Mouse (Mus musculus) c-Kit-positive CD71-positive TER-119-negative erythroid progenitor cells, embryonic 14.5 days (primary cell): ENCODE measurements around the gene Dpysl4.

Experiments used
- DNase-seq: peaks from one replicate; pipeline ENCODE4 v3.0.0-alpha.2; 2013; ENCODE audit warnings: low read depth

The Dpysl4 gene

DNA sequence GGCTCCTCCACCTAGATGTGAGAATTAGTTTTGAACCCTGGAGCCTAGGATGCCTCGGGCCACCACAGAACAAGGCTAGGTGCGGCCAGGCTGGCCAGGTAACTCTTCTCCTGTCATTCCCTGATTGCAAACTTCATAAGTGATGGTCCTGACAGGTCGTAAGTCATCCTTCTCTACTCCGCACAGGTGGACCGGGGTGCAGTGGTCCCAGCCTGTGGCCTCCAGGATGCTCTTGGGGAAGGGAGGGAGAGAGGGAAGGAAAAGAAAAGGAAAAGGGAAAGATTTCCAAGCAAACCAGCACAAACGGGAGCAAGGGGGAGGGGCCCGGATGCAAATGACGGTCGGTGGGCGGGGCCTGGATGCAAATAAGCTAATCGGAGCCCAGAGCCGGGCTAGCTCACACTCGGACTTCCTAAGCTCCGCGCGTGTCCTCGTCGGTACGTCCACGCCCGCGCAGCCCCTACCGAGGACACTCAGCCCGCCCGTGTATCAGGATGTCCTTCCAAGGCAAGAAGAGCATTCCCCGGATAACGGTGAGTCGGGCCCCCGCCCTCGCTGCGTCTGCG, at the start of gene Dpysl4:
TSS of gene Dpysl4 (plus strand) at position 373 of the 566 bp plus-strand sequence.
- DNase-seq, result no peak

GRCm38 (mm10) chr7:139063406-139063805, 22.4 kb upstream of the Dpysl4 start:
- no peak for DNase-seq

DNA sequence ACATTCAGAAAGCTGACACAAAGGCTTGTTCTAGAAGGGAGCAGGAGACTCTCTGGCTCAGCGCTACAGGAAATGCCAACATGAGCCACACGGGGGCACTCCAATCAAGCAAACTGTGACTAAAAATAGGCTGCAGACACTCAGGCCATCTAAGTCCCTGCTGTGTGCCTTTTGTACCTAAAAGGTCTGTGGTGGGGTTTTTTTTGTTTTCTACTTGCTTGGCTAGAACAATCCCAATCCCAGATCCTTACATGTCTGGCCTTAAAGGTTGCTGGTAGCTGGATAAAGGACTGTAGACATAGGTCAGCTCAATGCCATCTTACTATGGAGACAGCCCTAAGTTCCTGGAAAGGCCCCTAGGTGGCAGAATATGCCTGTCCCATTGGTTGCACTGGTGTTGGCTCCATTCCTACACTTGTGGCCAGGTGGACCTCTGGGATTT, 17.6 kb upstream of the Dpysl4 start:
- no peak for DNase-seq

- DNase-seq, result no peak
Measured at GRCm38 (mm10) chr7:139074189-139074588, 11.6 kb upstream of the Dpysl4 start.

GRCm38 (mm10) chr7:139075054-139075794, 10.6 kb upstream of the Dpysl4 start:
- no peak for DNase-seq

GRCm38 (mm10) chr7:139077283-139077682, 8.5 kb upstream of the Dpysl4 start:
- no peak for DNase-seq

DNA sequence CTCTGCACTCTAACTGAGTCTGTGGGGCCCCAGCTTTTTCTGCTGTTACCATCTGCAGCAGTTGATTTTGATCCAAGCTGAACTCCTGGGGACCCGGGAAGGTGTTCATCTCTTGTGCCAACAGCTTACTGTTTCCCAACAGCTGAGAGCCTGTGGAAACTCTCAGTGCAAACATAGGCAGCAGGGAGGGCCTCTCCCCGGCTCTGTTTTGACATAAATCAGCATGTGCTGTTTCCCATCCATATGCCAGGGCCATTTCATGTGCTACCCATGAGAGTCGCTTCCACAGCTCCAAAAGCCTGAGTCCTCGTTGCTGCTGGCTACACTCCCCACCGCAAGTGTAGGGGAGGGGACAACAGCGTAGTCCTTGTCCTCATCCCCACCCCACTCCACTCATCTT, 7.6 kb upstream of the Dpysl4 start:
- no peak for DNase-seq

GRCm38 (mm10) chr7:139079141-139079540, 6.7 kb upstream of the Dpysl4 start:
- DNase-seq, result no peak

DNA sequence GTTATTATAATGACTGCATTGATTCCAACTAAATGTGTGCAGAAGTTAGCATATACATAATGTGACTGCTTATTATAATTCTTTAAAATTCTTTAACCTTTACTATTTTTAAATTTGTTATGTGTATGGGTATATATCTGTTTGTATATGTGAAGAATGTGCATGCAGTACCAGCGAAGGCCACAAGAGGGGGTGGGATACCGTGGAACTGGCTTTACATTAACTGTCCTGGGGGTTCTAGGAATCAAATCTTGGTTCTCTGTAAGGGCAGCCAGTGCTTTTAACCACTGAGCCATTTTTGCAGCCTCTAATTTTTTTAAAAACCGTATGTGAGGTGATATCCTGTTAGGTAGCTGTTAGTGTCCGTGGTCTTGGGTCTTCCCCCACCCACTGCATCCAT, 5.1 kb upstream of the Dpysl4 start:
- no peak for DNase-seq

DNA sequence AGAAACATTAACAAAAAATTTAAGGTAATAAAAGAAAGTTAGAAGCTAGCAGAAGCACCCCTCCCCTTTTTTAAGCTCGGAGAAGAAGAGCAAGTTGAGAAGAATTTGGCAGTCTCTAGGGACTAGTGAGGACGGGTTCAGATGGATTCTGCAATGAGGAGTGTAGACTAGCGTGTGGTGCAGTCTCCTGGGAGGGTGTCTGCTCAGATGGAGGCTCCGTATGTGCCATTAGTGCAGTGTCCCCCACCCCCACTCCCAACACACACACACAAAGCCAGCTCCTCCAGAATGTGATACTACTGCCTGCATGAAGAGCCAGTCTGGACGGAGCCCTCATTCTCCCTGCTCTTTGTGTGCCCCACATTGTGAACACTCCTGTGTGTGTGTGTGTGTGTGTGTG, 4.6 kb upstream of the Dpysl4 start:
- DNase-seq, result no peak

DNA sequence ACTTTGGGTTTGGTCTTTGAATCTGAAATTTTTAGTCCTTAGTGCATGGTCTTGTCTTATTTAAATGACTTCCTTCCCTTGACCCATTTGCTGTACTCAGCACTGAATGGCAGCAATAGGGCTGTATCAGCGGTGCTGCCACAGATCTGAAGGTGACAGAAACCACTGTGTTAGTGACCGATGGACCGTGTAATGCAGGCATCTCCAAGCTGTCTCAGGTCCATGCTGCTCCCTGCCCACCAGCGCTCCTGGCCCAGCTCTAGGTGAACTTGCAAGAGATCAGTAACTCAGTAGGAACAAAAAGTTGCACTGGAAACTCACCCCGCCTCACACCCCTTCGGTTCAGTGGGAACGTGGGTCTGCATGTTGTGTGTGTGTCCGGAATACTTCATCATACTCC, 3.5 kb upstream of the Dpysl4 start:
- DNase-seq, result no peak

GRCm38 (mm10) chr7:139084316-139084715, 1.5 kb upstream of the Dpysl4 start:
- DNase-seq, result no peak

DNA sequence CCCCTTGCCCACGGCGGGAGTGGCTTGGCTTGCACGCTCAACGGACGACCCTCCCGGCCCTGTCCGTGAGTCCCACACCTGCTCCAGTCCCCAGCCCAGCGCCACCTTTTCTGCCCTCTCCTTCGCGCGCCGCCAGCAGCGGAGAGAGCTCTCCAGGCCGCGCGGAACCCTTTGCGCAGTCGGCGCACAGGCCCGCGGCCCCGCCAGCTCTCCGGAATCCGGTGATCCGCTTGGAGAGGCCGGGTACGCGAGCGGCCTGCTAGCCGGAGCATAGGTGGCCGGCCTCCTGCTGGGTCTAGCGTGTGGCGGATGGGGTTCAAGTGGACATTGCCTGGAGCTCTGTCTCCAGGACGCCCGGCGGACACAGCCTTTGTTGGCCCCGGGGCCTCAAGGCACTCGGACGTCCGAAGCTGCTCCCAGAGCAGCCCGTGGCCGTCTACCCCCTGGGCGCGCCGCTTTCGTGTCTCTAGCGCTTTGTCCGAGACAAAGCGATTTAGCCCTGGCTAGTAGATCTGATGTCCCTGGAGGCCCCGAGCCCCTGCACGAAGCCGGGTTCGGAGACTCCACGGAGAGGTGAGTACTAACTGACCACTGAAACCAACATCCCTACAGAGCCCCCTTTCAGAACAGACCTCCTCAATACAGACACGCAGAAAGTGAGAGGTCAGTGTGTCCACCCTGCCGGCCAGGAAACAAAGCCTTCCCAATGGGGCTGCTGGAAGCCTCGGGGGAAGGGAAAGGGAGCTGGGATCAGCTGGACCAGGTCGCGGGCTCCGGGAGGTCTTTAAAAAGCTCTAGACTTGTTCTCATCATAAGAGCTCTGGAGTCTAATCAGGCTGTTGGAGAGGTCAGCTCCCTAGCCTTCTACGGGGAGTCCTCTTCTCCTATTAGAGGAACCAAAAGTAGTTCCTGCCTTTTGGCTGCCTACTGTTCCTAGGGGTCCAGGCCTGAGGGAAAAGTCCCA, 676 bp downstream of the Dpysl4 start:
- DNase-seq, result no peak

DNA sequence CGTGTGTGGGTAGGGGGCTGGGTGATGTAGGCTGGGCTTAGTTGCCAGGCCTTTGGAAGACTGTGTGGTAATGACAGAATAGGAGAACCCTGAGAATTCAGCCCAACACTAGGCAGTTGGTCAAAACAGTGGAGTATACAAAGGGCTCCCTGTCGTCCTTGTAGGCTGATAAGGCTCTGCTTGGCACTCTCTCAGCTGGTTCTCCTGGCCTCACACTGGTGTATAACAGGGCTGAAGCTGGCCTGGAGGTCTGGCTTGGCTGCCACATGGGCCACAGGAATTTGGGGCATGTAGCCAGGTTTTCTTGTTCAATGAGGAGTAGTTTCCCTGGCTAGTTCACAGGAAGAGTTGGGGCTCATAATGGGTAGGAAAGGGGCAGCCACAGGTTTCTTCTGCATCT, 2.0 kb downstream of the Dpysl4 start:
- no peak for DNase-seq

DNA sequence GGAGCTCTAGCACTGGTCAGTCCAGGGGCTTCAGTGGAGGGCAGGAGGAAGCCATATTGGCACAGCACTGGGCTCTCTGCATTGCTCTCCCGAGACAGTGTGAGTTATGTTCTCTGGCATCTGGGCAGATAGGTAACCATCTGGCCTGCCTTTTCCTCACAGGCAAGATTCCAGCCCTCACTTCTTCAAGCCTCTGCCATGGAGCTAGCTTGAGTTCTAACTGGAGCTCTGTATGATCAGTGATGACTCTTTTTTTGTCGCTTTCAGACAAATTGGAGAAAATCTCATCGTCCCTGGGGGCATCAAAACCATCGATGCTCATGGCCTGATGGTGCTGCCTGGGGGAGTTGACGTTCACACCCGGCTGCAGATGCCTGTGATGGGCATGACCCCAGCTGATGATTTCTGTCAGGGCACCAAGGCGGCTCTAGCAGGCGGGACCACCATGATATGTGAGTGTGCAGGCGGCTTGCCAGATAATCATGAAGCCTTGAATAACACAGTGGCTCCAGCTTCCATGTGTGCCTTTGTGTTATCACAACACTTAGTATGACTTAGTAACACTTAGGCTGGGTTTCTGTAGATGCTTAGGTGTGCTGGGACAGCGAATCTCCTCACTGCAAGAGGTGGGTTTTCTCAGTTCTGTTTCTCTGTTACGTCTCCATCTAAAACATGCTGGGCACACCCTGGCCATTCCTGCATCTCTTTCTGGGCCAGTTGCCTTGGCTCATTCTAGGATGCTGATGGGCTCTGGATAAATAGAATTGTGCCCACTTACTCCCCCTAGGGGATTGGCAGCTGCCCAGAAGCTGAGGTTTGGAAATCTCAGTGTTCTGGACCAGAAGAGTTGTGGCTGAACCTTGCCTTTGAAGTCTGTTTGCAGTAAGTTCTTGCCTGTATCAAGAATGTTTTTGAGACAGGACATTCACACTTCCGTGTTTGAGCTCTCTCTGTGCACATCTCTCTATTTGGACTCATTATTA, 4.4 kb downstream of the Dpysl4 start:
- no peak for DNase-seq

DNA sequence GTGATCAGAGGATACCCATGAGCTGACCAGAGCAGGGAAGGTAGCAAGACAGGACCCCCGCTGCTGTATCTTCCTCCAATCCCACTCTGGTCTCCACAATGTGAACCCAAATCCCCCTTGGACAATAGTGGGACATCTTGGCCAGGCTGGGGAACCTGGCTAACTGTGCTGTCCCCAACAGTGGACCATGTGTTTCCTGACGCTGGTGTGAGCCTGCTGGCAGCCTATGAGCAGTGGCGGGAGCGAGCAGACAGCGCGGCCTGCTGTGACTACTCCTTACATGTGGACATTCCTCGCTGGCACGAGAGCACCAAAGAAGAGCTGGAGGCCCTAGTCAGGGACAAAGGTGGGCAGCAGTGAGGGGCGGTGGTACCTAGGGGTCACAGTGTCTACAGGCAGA, 5.9 kb downstream of the Dpysl4 start:
- DNase-seq, result no peak

DNA sequence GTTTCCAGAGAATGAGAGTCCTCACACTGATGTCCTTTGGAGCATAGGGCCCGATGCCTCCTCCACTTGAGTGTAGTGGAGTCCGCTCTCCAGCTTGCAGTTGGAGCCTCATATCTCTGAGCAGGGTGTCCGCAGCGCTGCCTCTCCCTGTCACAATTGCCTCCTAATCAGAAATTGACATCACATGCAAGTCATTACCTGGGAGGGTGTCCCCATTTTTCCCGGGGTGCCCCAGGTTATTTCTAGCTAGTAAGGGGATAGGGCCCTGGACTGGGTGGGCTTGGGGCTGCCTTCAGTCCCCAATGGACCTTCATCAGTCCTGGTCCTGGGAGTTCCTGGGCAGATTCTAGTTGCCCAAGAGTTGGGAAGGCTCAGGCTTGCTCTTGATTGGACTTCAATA, 6.9 kb downstream of the Dpysl4 start:
- no peak for DNase-seq

DNA sequence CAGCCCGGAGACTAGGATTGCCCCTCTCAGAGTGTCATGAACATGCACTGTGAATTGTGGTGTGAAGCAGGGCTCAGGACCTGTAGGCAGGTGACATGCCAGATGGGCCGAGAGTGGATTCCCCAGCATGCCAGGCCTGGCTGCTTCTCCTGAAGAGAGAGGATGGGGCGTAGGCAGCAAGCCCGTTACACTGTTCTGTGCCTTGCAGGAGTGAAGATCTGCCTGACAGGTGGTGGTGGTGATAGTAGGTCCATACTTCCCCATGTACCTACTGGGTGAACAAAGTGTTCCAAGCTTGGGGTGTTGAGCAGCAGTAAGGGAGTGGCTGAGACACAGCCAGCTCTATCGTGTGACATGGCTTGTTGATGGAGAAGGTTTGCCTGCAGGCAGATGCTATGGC, 7.3 kb downstream of the Dpysl4 start:
- no peak for DNase-seq

- no peak for DNase-seq
Measured at GRCm38 (mm10) chr7:139093781-139094180, 8.0 kb downstream of the Dpysl4 start.

DNA sequence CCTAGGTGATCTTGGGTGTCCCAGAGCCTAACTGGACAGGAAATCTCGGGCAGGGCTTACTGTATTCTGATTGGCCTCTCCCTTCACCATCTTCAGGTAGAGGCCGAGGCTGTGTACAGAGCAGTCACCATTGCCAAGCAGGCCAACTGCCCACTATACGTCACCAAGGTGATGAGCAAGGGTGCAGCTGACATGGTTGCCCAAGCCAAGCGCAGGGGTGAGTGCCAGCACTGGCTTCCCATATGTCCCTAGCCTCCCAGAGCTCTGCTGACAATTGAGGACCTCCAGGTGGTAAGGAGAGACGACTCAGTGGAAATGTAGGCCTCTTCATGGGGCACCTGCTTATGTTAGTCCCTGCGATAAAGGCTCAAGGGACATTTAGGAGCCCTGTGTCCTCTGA, 9.0 kb downstream of the Dpysl4 start:
- DNase-seq, result no peak

- no peak for DNase-seq
Measured at GRCm38 (mm10) chr7:139095282-139095681, 9.5 kb downstream of the Dpysl4 start.

DNA sequence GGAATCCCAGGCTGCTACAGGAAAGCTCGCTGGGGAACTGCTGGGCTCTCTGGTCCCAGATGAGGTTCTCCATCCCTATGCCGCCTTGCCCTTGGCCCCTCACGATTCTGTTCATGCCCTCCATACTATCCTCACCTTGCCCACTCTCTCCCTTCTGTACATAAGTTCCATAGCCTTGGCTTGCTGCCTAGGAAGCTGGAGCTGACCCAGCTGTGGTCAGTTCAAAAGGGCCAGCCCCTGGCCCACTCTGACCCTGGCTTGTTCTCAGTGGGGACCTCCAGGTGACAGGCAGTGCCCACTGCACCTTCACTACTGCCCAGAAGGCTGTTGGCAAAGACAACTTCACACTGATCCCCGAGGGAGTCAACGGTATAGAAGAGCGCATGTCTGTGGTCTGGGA, 10.6 kb downstream of the Dpysl4 start:
- DNase-seq, result no peak
